Mouse (Mus musculus) adrenal gland, postnatal 0 days (tissue): ENCODE data around the gene Olfr365. TPM values are rescaled to one million over a fixed set of nuclear protein-coding genes. Genes with fewer than 3 reads are reported as not detected.

ENCODE experiments used
- polyA plus RNA-seq: library from polyadenylated mRNA; unstranded; fragments of >200 nt; fragmentation: Nextera tagmentation; extraction: Ambion mirVana; gene quantifications from 2 replicates; pipeline ENCODE4 v1.2.1, GENCODE M21; 2015

Gene Olfr365
- polyA plus RNA-seq, result not detected in 2 replicates

DNA sequence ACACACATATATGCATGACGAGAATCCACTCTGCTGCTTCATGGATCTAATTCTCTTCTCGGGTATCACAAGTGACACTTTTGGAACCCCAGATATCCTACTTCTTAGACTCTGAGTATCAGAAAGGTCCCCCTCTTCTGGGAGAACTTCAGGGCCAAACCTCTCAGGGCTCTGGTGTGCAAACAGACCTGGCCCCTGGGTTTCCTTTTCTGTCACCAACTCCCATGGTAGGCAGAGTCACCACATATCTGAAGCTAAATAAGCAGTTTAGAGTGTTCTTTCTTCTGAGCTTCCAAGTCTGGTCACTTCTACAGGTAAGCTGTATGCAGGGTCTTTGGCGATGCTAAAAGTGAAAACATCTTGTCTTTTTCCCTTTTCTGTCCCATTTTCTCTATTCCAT lies at the start of gene Olfr365:
Gene Olfr365 (plus strand): TSS at position 301 of the 400 bp plus-strand sequence.

DNA sequence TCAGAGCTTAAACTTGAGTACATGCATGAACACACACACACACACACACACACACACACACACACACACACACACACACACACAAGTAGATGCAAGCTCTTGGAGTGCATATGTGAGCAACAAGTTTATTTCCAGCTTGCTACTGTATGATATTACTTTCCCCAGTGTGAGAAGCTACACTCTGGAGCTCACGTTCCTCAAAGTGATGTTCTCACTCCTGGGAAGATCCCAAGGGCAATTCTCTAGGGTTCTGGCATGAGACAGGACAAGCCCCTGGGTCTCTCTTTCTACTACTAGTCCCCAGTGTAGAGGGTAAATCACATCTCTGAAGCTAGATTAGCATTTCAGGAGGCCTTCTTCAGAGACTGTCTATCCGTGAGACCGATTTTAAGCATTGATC lies 49.0 kb upstream of the Olfr365 start, which contains the start of gene Olfr364-ps1:
Gene Olfr364-ps1 (plus strand): TSS at position 301 of the 400 bp plus-strand sequence.

DNA sequence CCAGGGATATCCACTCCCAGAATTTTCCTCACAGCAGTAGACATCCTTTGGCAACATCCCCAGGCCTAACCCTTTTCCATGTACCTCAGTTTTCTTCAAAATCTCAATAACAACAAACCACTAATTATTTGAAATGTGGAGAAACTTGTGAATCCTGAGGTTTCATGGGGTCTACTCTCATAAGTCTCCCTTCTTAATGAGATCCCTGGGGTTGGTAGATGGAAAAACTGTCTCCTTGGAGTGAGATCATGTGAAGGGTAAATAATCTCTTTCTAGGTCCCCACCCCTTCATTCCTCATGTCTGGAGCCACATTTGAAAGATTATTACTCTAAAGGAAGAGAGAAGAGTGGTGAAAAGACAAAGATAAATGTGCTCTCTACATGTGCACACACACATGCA lies 23.3 kb downstream of the Olfr365 start, which contains the start of gene Olfr366:
Gene Olfr366 (plus strand): TSS at position 301 of the 400 bp plus-strand sequence.

Other genes starting within 250 kb of the Olfr365 start
- gene Olfr357, start 194.4 kb upstream of the Olfr365 start, polyA plus RNA-seq, result not detected in 2 replicates
- not detected in 2 replicates for gene Olfr358, start 178.9 kb upstream of the Olfr365 start, polyA plus RNA-seq
- gene Olfr360, start 122.5 kb upstream of the Olfr365 start, polyA plus RNA-seq, result not detected in 2 replicates
- gene Olfr361, start 98.9 kb upstream of the Olfr365 start, polyA plus RNA-seq, result not detected in 2 replicates
- gene Olfr362, start 70.3 kb upstream of the Olfr365 start, polyA plus RNA-seq, result not detected in 2 replicates
- gene Olfr364-ps1, start 48.9 kb upstream of the Olfr365 start, polyA plus RNA-seq, result not detected in 2 replicates
- gene Olfr366, start 23.4 kb downstream of the Olfr365 start, polyA plus RNA-seq, result not detected in 2 replicates
- not detected in 2 replicates for gene Olfr368, start 138.3 kb downstream of the Olfr365 start, polyA plus RNA-seq
- 35.9 and 45.2 TPM in 2 replicates for gene Pdcl, start 171.1 kb downstream of the Olfr365 start, polyA plus RNA-seq
- gene Rc3h2, start 234.7 kb downstream of the Olfr365 start, polyA plus RNA-seq, result 7.6 and 9.7 TPM in 2 replicates